Mouse (Mus musculus) limb, embryonic 15.5 days (tissue): ENCODE data around the gene Tmem132a. TPM values are rescaled to one million over a fixed set of nuclear protein-coding genes. Genes with fewer than 3 reads are reported as not detected.

Experiments
- ATAC-seq: fragments of 200-750 bp; cut with Nextera tagmentation; 2 replicates; pipeline ENCODE4 v1.8.0; 2017; ENCODE audit warnings: low read depth, moderate TSS enrichment; ENCODE audit not compliant: insufficient number of reproducible peaks, low FRiP score, low TSS enrichment
- H3K27ac ChIP-seq: fragments of 300-500 bp; sonication (generic); 2 replicates; pipeline ENCODE4 v1.5.1; 2015; ENCODE audit warnings: moderate library complexity, mild to moderate bottlenecking, inconsistent platforms
- H3K27me3 ChIP-seq: fragments of 300-500 bp; sonication (generic); 2 replicates; pipeline ENCODE4 v1.6.1; 2015; ENCODE audit warnings: inconsistent platforms
- H3K36me3 ChIP-seq: fragments of 300-500 bp; sonication (generic); 2 replicates; pipeline ENCODE4 v1.6.1; 2015; ENCODE audit warnings: inconsistent platforms
- H3K4me1 ChIP-seq: fragments of 300-500 bp; sonication (generic); 2 replicates; pipeline ENCODE4 v1.6.1; 2015; ENCODE audit warnings: inconsistent platforms
- H3K4me2 ChIP-seq: fragments of 300-500 bp; sonication (generic); 2 replicates; pipeline ENCODE4 v1.6.1; 2015; ENCODE audit warnings: mild to moderate bottlenecking, inconsistent platforms
- H3K4me3 ChIP-seq: fragments of 300-500 bp; sonication (generic); 2 replicates; pipeline ENCODE4 v1.5.1; 2015; ENCODE audit warnings: mild to moderate bottlenecking, inconsistent platforms
- H3K9ac ChIP-seq: fragments of 300-500 bp; sonication (generic); 2 replicates; pipeline ENCODE4 v1.6.1; 2015; ENCODE audit warnings: inconsistent platforms
- H3K9me3 ChIP-seq: fragments of 300-500 bp; sonication (generic); 2 replicates; pipeline ENCODE4 v1.6.1; 2016; ENCODE audit warnings: inconsistent platforms
- WGBS: fragments of 180-500 bp; shearing (Covaris S2); methylation state at CpG from one replicate; pipeline ENCODE4 v1.1.7; 2015; 5-methylcytosine and 5-hydroxymethylcytosine counted together
- polyA plus RNA-seq: library from polyadenylated mRNA; unstranded; fragments of >200 nt; fragmentation: Nextera tagmentation; extraction: Ambion mirVana; gene quantifications from 2 replicates; pipeline ENCODE4 v1.2.1, GENCODE M21; 2015

The Tmem132a gene
- polyA plus RNA-seq, 1 experiment from 2014 or later = 67.4 TPM

DNA sequence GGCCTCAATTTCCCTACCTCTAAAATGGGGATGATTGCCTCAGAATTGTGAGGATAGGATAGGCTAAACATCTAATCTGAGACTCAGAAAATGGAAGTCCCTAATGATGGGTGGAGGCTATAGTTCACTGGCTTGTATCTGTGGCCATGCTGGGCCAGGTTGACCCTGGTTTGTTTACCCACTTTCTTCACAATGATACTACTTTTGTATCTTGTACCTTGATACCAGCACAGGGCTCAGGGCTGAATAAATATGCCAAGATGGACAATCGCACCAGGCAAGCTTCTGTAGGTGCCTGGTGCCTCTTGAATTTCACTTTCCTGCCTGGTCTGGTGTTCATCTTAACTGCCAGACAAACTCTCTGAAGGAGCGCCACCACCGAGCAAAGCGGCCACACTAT is 47.2 kb downstream of the Tmem132a start:
- WGBS = 95% methylated on average over 4 of the region's 4 CpGs
- H3K9ac ChIP-seq = no peak overlapping the region
- H3K4me1 ChIP-seq = no peaks in the 10 kb centered on the region
- H3K4me3 ChIP-seq = no peak overlapping the region
- no peaks in the 10 kb centered on the region for H3K36me3 ChIP-seq
- no peak for ATAC-seq
- no peak overlapping the region for H3K4me2 ChIP-seq
- no peak overlapping the region for H3K27ac ChIP-seq
- H3K27me3 ChIP-seq = no peaks in the 10 kb centered on the region
- H3K9me3 ChIP-seq = no peaks in the 10 kb centered on the region

- Histone ChIP-seq H3K27me3 (no peaks in the 10 kb centered on the region), H3K4me1 (no peaks in the 10 kb centered on the region), H3K4me3 (no peak overlapping the region), H3K4me2 (no peak overlapping the region), H3K9ac (no peak overlapping the region), H3K27ac (no peak overlapping the region), H3K36me3 (no peaks in the 10 kb centered on the region), H3K9me3 (no peaks in the 10 kb centered on the region)
- no peak for ATAC-seq
- 66% methylated on average over 7 of the region's 7 CpGs for whole genome bisulfite sequencing
Measured at GRCm38 (mm10) chr19:10821319-10821718, 48.4 kb downstream of the Tmem132a start.

DNA sequence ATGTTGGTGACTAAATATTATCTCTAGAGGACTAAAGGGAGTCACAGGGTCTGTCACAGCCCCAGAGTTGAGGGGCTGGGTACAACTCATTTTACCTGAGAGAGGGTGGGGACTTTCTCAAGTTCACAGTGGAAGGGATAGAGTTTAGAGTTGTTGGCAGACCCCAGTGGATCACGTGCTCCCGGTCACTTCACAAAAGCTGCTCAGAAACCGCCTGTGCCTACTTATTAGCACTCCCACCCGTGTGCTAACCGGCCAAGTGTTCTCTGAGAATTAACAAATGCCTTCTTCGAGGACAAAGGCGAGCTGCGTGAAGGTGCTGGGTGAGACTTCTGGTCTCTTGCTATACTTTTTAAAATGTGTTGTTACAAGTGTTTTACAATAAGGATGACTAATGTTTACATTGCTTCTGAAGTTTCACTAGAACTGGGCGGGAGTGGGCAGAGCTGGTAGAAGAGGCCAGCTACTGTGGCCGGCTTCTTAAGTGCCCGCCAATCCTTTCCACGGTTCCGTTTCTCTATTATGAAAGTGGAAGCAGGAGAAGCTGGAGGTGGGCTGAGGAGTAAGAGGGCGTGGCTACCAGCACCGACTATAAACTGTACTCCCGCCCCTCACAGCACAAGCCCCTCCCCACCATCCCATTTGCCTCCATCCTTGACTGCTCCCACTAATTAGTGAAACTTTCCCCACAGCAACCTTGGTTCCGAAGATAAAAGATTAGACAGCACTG is 51.4 kb downstream of the Tmem132a start:
- Histone ChIP-seq H3K27ac (no peak overlapping the region), H3K4me2 (peak overlapping the region; percentile 30), H3K27me3 (no peaks in the 10 kb centered on the region), H3K4me1 (no peaks in the 10 kb centered on the region), H3K9me3 (no peaks in the 10 kb centered on the region), H3K36me3 (no peaks in the 10 kb centered on the region), H3K4me3 (peak overlapping the region; percentile 18), H3K9ac (no peak overlapping the region)
- ATAC-seq = no peak
- WGBS = 29% methylated on average over 17 of the region's 17 CpGs

DNA sequence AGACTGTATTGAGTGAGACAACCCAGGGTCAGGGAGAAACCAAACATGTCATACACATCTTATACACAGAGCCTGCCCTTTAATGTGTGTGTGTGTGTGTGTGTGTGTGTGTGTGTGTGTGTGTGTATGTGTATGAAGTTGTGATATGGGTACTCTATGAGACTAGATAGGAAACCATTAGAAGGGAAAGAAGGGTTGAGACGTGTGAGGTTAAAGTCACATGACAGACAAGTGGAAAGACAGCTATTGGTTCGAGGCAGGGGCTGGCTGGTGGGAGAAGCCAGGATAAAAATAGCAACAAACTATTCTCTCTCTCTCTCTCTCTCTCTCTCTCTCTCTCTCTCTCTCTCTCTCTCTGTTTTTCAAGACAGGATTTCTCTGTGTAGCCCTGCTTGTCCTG is 53.3 kb downstream of the Tmem132a start:
- Histone ChIP-seq H3K27me3 (no peaks in the 10 kb centered on the region), H3K4me2 (no peak overlapping the region), H3K36me3 (no peaks in the 10 kb centered on the region), H3K9ac (no peak overlapping the region), H3K9me3 (no peaks in the 10 kb centered on the region), H3K27ac (no peak overlapping the region), H3K4me3 (no peak overlapping the region), H3K4me1 (no peaks in the 10 kb centered on the region)
- ATAC-seq = no peak
- 51% methylated on average over 2 of the region's 2 CpGs for WGBS

- no peaks in the 10 kb centered on the region for H3K27me3 ChIP-seq
- no peak overlapping the region for H3K9ac ChIP-seq
- H3K4me1 ChIP-seq = no peaks in the 10 kb centered on the region
- no peak overlapping the region for H3K27ac ChIP-seq
- no peak overlapping the region for H3K4me3 ChIP-seq
- H3K9me3 ChIP-seq = no peaks in the 10 kb centered on the region
- 80% methylated on average over 6 of the region's 6 CpGs for WGBS
- no peak for ATAC-seq
- H3K4me2 ChIP-seq = no peak overlapping the region
- H3K36me3 ChIP-seq = no peaks in the 10 kb centered on the region
Measured at GRCm38 (mm10) chr19:10815871-10816270, 53.9 kb downstream of the Tmem132a start.

- no peak overlapping the region for H3K9ac ChIP-seq
- no peaks in the 10 kb centered on the region for H3K9me3 ChIP-seq
- no peak overlapping the region for H3K4me3 ChIP-seq
- H3K27me3 ChIP-seq = no peaks in the 10 kb centered on the region
- no peak for ATAC-seq
- 71% methylated on average over 7 of the region's 7 CpGs for WGBS
- no peaks in the 10 kb centered on the region for H3K36me3 ChIP-seq
- no peak overlapping the region for H3K27ac ChIP-seq
- H3K4me2 ChIP-seq = no peak overlapping the region
- no peaks in the 10 kb centered on the region for H3K4me1 ChIP-seq
Measured at GRCm38 (mm10) chr19:10813905-10814304, 55.8 kb downstream of the Tmem132a start.

DNA sequence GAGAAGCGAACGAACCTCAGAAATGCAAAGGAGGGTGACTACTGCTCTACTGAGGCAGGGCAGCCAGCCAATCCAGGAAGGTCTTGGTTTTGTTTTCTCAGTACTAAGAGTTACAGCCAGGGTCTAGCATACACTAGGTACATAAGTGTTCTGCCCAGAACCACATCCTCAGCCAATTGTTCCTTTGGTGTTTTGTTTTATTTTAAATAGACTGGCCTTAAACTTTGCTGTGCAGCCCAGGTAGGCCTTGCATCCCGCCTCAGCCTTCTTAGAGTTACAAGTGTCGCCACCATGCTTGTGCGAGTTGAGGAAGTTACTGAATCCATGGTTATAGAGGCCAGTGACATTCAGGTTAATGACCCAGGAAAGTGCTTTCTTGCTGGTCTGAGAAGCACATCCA is 56.7 kb downstream of the Tmem132a start:
- WGBS = 96% methylated on average over 5 of the region's 5 CpGs
- no peak overlapping the region for H3K4me3 ChIP-seq
- ATAC-seq = no peak

GRCm38 (mm10) chr19:10811471-10811870 is 58.3 kb downstream of the Tmem132a start:
- ATAC-seq = no peak
- WGBS = 81% methylated on average over 6 of the region's 6 CpGs
- no peaks in the 10 kb centered on the region for H3K36me3 ChIP-seq

More for the DNA sequence above, 56.7 kb downstream of the Tmem132a start:
- no peaks in the 10 kb centered on the region for H3K4me1 ChIP-seq
- H3K27ac ChIP-seq = no peak overlapping the region
- no peaks in the 10 kb centered on the region for H3K36me3 ChIP-seq
- H3K27me3 ChIP-seq = no peaks in the 10 kb centered on the region
- no peaks in the 10 kb centered on the region for H3K9me3 ChIP-seq
- H3K9ac ChIP-seq = no peak overlapping the region
- H3K4me2 ChIP-seq = no peak overlapping the region

GRCm38 (mm10) chr19:10810176-10810492 is 59.6 kb downstream of the Tmem132a start:
- Histone ChIP-seq H3K36me3 (no peaks in the 10 kb centered on the region), H3K9me3 (no peaks in the 10 kb centered on the region), H3K4me3 (no peak overlapping the region), H3K27ac (no peak overlapping the region), H3K4me2 (no peak overlapping the region), H3K9ac (no peak overlapping the region), H3K27me3 (no peaks in the 10 kb centered on the region), H3K4me1 (no peaks in the 10 kb centered on the region)
- 52% methylated on average over 4 of the region's 4 CpGs for WGBS
- ATAC-seq = no peak

More at GRCm38 (mm10) chr19:10811471-10811870, 58.3 kb downstream of the Tmem132a start:
- Histone ChIP-seq H3K27me3 (no peaks in the 10 kb centered on the region), H3K9me3 (no peaks in the 10 kb centered on the region), H3K4me3 (no peak overlapping the region), H3K4me2 (no peak overlapping the region), H3K9ac (no peak overlapping the region), H3K27ac (no peak overlapping the region), H3K4me1 (no peaks in the 10 kb centered on the region)

GRCm38 (mm10) chr19:10809428-10810175 is 60.1 kb downstream of the Tmem132a start:
- H3K4me1 ChIP-seq = no peaks in the 10 kb centered on the region
- H3K9ac ChIP-seq = no peak overlapping the region
- no peaks in the 10 kb centered on the region for H3K36me3 ChIP-seq
- H3K4me2 ChIP-seq = no peak overlapping the region
- no peaks in the 10 kb centered on the region for H3K27me3 ChIP-seq
- H3K27ac ChIP-seq = no peak overlapping the region
- 70% methylated on average over 11 of the region's 11 CpGs for WGBS
- no peak overlapping the region for H3K4me3 ChIP-seq
- ATAC-seq = no peak
- no peaks in the 10 kb centered on the region for H3K9me3 ChIP-seq

DNA sequence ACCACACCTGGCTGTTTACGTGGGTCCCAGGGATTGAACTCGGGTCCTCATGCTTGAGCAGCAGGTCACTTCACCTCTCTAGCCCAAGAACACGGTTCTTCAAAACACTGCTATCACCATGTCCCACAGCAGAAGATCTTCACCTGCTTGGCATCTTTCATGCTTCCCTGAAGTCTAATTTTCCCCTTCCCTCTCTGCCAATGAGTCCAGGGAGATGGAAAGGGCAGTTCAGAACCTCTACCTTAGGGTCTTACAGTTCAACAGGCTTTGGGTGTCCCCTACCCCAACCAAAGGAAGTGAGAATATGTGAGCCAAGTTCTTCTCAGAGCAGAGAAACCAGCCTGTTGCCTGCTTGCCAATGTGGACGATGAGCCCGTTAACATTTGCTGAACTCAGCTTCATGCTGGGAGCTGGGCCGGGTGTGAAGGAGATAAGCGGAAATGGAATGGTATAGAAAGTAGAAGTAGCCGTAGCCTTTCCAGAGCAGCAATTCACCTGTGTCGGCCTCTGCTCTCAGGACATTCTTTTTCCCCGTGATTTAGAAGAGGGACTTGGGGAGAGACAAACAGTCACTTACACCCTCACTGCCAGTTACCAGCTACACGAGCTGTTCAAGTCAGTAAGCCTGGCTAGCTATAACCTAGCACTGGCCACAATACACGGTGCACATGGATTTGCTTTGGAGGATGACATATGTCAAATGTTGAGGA is 61.1 kb downstream of the Tmem132a start:
- H3K4me3 ChIP-seq = no peak overlapping the region
- no peak overlapping the region for H3K4me2 ChIP-seq
- H3K9ac ChIP-seq = no peak overlapping the region
- no peaks in the 10 kb centered on the region for H3K36me3 ChIP-seq
- H3K27ac ChIP-seq = no peak overlapping the region
- no peaks in the 10 kb centered on the region for H3K4me1 ChIP-seq
- no peaks in the 10 kb centered on the region for H3K27me3 ChIP-seq
- no peak for ATAC-seq
- no peaks in the 10 kb centered on the region for H3K9me3 ChIP-seq
- 87% methylated on average over 12 of the region's 12 CpGs for WGBS
